Mouse (Mus musculus): ENCODE results near the gene Cpxm2. TPM values are rescaled to one million over a fixed set of nuclear protein-coding genes. Genes with fewer than 3 reads are reported as not detected.
A peak's percentile ranks its signal among the peaks of the same experiment; 100 is the strongest.

Cpxm2 gene
- polyA plus RNA-seq, 1 experiment from 2014 or later: 5.1 TPM

GRCm38 (mm10) chr7:132169419-132170169 lies 15.1 kb upstream of the Cpxm2 start:
- no peaks in the 10 kb centered on the region for H3K9me3 ChIP-seq (replicated peaks; ENCODE audit: control insufficient read depth, low read length)
- H3K4me3 ChIP-seq (ENCODE audit: low read depth, low read length): no peak overlapping the region
- no peak overlapping the region for H3K4me2 ChIP-seq (ENCODE audit: low read depth, low read length)
- peak; percentile 20 for DNase-seq (ENCODE audit: low spot score)
- no peak for ATAC-seq (replicated peaks; ENCODE audit: insufficient number of reproducible peaks, low FRiP score, low TSS enrichment, low read depth)
- H3K27ac ChIP-seq (replicated peaks; ENCODE audit: low read depth, low read length): no peak overlapping the region
- no peaks in the 10 kb centered on the region for H3K4me1 ChIP-seq (ENCODE audit: control insufficient read depth, insufficient read depth, low read length)
- H3K27me3 ChIP-seq (ENCODE audit: control insufficient read depth, insufficient read depth, low read length): no peaks in the 10 kb centered on the region
- 50% methylated on average over 7 of the region's 7 CpGs for WGBS
- no peaks in the 10 kb centered on the region for H3K36me3 ChIP-seq (replicated peaks; ENCODE audit: control insufficient read depth, insufficient read depth, low read depth, low read length)
- no peak overlapping the region for H3K9ac ChIP-seq (replicated peaks; ENCODE audit: low read length)

- no peak overlapping the region for H3K27ac ChIP-seq (replicated peaks; ENCODE audit: low read depth, low read length)
- H3K27me3 ChIP-seq (ENCODE audit: control insufficient read depth, insufficient read depth, low read length): no peaks in the 10 kb centered on the region
- H3K9ac ChIP-seq (replicated peaks; ENCODE audit: low read length): no peak overlapping the region
- H3K36me3 ChIP-seq (replicated peaks; ENCODE audit: control insufficient read depth, insufficient read depth, low read depth, low read length): no peaks in the 10 kb centered on the region
- DNase-seq (ENCODE audit: low spot score): no peak
- no peak overlapping the region for H3K4me3 ChIP-seq (ENCODE audit: low read depth, low read length)
- no peak for ATAC-seq (replicated peaks; ENCODE audit: insufficient number of reproducible peaks, low FRiP score, low TSS enrichment, low read depth)
- no peak overlapping the region for H3K4me2 ChIP-seq (ENCODE audit: low read depth, low read length)
- no peaks in the 10 kb centered on the region for H3K4me1 ChIP-seq (ENCODE audit: control insufficient read depth, insufficient read depth, low read length)
- WGBS: 78% methylated on average over 4 of the region's 4 CpGs
- H3K9me3 ChIP-seq (replicated peaks; ENCODE audit: control insufficient read depth, low read length): no peaks in the 10 kb centered on the region
Measured at GRCm38 (mm10) chr7:132167239-132167638, 12.7 kb upstream of the Cpxm2 start.

GRCm38 (mm10) chr7:132162254-132162653 lies 7.7 kb upstream of the Cpxm2 start:
- Histone ChIP-seq H3K4me2 (ENCODE audit: low read depth, low read length) (no peak overlapping the region), H3K27me3 (ENCODE audit: control insufficient read depth, insufficient read depth, low read length) (no peaks in the 10 kb centered on the region), H3K9ac (replicated peaks; ENCODE audit: low read length) (no peak overlapping the region), H3K27ac (replicated peaks; ENCODE audit: low read depth, low read length) (no peak overlapping the region), H3K4me1 (ENCODE audit: control insufficient read depth, insufficient read depth, low read length) (no peaks in the 10 kb centered on the region), H3K9me3 (replicated peaks; ENCODE audit: control insufficient read depth, low read length) (no peaks in the 10 kb centered on the region), H3K36me3 (replicated peaks; ENCODE audit: control insufficient read depth, insufficient read depth, low read depth, low read length) (no peaks in the 10 kb centered on the region), H3K4me3 (ENCODE audit: low read depth, low read length) (no peak overlapping the region)
- 83% methylated on average over 3 of the region's 3 CpGs for WGBS
- ATAC-seq (replicated peaks; ENCODE audit: insufficient number of reproducible peaks, low FRiP score, low TSS enrichment, low read depth) (no peak), DNase-seq (ENCODE audit: low spot score) (no peak)

GRCm38 (mm10) chr7:132158321-132159025 lies 3.9 kb upstream of the Cpxm2 start:
- Histone ChIP-seq H3K27me3 (ENCODE audit: control insufficient read depth, insufficient read depth, low read length) (peaks cover 19% of the 10 kb centered on the region), H3K27ac (replicated peaks; ENCODE audit: low read depth, low read length) (no peak overlapping the region), H3K9ac (replicated peaks; ENCODE audit: low read length) (no peak overlapping the region), H3K4me2 (ENCODE audit: low read depth, low read length) (no peak overlapping the region), H3K4me1 (ENCODE audit: control insufficient read depth, insufficient read depth, low read length) (no peaks in the 10 kb centered on the region; the same call in none of the 2 replicates), H3K9me3 (replicated peaks; ENCODE audit: control insufficient read depth, low read length) (no peaks in the 10 kb centered on the region), H3K4me3 (ENCODE audit: low read depth, low read length) (no peak overlapping the region), H3K36me3 (replicated peaks; ENCODE audit: control insufficient read depth, insufficient read depth, low read depth, low read length) (no peaks in the 10 kb centered on the region)
- WGBS: 91% methylated on average over 9 of the region's 9 CpGs
- no peak for ATAC-seq (replicated peaks; ENCODE audit: insufficient number of reproducible peaks, low FRiP score, low TSS enrichment, low read depth)
- no peak for DNase-seq (ENCODE audit: low spot score)

- Histone ChIP-seq H3K27me3 (ENCODE audit: control insufficient read depth, insufficient read depth, low read length) (peaks cover 21% of the 10 kb centered on the region), H3K4me3 (ENCODE audit: low read depth, low read length) (peak overlapping the region; percentile 41), H3K4me2 (ENCODE audit: low read depth, low read length) (peak overlapping the region; percentile 81), H3K9ac (replicated peaks; ENCODE audit: low read length) (no peak overlapping the region; the same call in 1 of the 2 replicates), H3K36me3 (replicated peaks; ENCODE audit: control insufficient read depth, insufficient read depth, low read depth, low read length) (no peaks in the 10 kb centered on the region), H3K4me1 (ENCODE audit: control insufficient read depth, insufficient read depth, low read length) (no peaks in the 10 kb centered on the region; the same call in none of the 2 replicates), H3K27ac (replicated peaks; ENCODE audit: low read depth, low read length) (no peak overlapping the region), H3K9me3 (replicated peaks; ENCODE audit: control insufficient read depth, low read length) (no peaks in the 10 kb centered on the region)
- 32% methylated on average over 6 of the region's 6 CpGs for WGBS
- DNase-seq (ENCODE audit: low spot score) (no peak), ATAC-seq (replicated peaks; ENCODE audit: insufficient number of reproducible peaks, low FRiP score, low TSS enrichment, low read depth) (no peak)
Measured at GRCm38 (mm10) chr7:132153725-132154147, 803 bp downstream of the Cpxm2 start.

- 52% methylated on average over 15 of the region's 15 CpGs for WGBS
- Histone ChIP-seq H3K9me3 (replicated peaks; ENCODE audit: control insufficient read depth, low read length) (no peaks in the 10 kb centered on the region), H3K4me3 (ENCODE audit: low read depth, low read length) (no peak overlapping the region), H3K9ac (replicated peaks; ENCODE audit: low read length) (no peak overlapping the region), H3K4me2 (ENCODE audit: low read depth, low read length) (no peak overlapping the region), H3K4me1 (ENCODE audit: control insufficient read depth, insufficient read depth, low read length) (no peaks in the 10 kb centered on the region), H3K27ac (replicated peaks; ENCODE audit: low read depth, low read length) (no peak overlapping the region; the same call in 1 of the 2 replicates), H3K27me3 (ENCODE audit: control insufficient read depth, insufficient read depth, low read length) (no peaks in the 10 kb centered on the region), H3K36me3 (replicated peaks; ENCODE audit: control insufficient read depth, insufficient read depth, low read depth, low read length) (no peaks in the 10 kb centered on the region)
- DNase-seq (ENCODE audit: low spot score) (peak; percentile 83), ATAC-seq (replicated peaks; ENCODE audit: insufficient number of reproducible peaks, low FRiP score, low TSS enrichment, low read depth) (no peak)
Measured at GRCm38 (mm10) chr7:132145227-132145800, 9.2 kb downstream of the Cpxm2 start.

- Histone ChIP-seq H3K4me3 (ENCODE audit: low read depth, low read length) (no peak overlapping the region), H3K4me2 (ENCODE audit: low read depth, low read length) (no peak overlapping the region), H3K27me3 (ENCODE audit: control insufficient read depth, insufficient read depth, low read length) (no peaks in the 10 kb centered on the region), H3K36me3 (replicated peaks; ENCODE audit: control insufficient read depth, insufficient read depth, low read depth, low read length) (no peaks in the 10 kb centered on the region), H3K9me3 (replicated peaks; ENCODE audit: control insufficient read depth, low read length) (no peaks in the 10 kb centered on the region), H3K9ac (replicated peaks; ENCODE audit: low read length) (no peak overlapping the region), H3K4me1 (ENCODE audit: control insufficient read depth, insufficient read depth, low read length) (no peaks in the 10 kb centered on the region), H3K27ac (replicated peaks; ENCODE audit: low read depth, low read length) (no peak overlapping the region)
- 81% methylated on average over 6 of the region's 6 CpGs for WGBS
- DNase-seq (ENCODE audit: low spot score): no peak
- ATAC-seq (replicated peaks; ENCODE audit: insufficient number of reproducible peaks, low FRiP score, low TSS enrichment, low read depth): no peak
Measured at GRCm38 (mm10) chr7:132128687-132129086, 25.9 kb downstream of the Cpxm2 start.

GRCm38 (mm10) chr7:132124948-132125347 lies 29.6 kb downstream of the Cpxm2 start:
- Histone ChIP-seq H3K4me2 (ENCODE audit: low read depth, low read length) (no peak overlapping the region), H3K27me3 (ENCODE audit: control insufficient read depth, insufficient read depth, low read length) (no peaks in the 10 kb centered on the region), H3K4me1 (ENCODE audit: control insufficient read depth, insufficient read depth, low read length) (no peaks in the 10 kb centered on the region), H3K4me3 (ENCODE audit: low read depth, low read length) (no peak overlapping the region), H3K9me3 (replicated peaks; ENCODE audit: control insufficient read depth, low read length) (no peaks in the 10 kb centered on the region), H3K27ac (replicated peaks; ENCODE audit: low read depth, low read length) (no peak overlapping the region), H3K9ac (replicated peaks; ENCODE audit: low read length) (no peak overlapping the region), H3K36me3 (replicated peaks; ENCODE audit: control insufficient read depth, insufficient read depth, low read depth, low read length) (no peaks in the 10 kb centered on the region)
- DNase-seq (ENCODE audit: low spot score) (no peak), ATAC-seq (replicated peaks; ENCODE audit: insufficient number of reproducible peaks, low FRiP score, low TSS enrichment, low read depth) (no peak)
- WGBS: 77% methylated on average over 7 of the region's 7 CpGs

Measured in embryonic facial prominence, embryonic 11.5 days (tissue).